Mouse (Mus musculus): ENCODE data around the gene Amd1. TPM values are rescaled to one million over a fixed set of nuclear protein-coding genes. Genes with fewer than 3 reads are reported as not detected.

Amd1 gene
- polyA plus RNA-seq, 1 experiment from 2014 or later = 59.8 TPM

- Histone ChIP-seq H3K4me1 (peaks cover 3% of the 10 kb centered on the region; the same call in 1 of the 2 replicates), H3K27me3 (no peaks in the 10 kb centered on the region), H3K4me2 (no peak overlapping the region), H3K9ac (no peak overlapping the region), H3K27ac (no peak overlapping the region), H3K9me3 (no peaks in the 10 kb centered on the region), H3K4me3 (no peak overlapping the region), H3K36me3 (no peaks in the 10 kb centered on the region)
- WGBS = 80% methylated on average over 6 of the region's 6 CpGs
- no peak for ATAC-seq (ENCODE audit: borderline replicate concordance, extremely low read depth, low FRiP score, low TSS enrichment)
Measured at GRCm38 (mm10) chr10:40262200-40262599, 39.8 kb downstream of the Amd1 start.

DNA sequence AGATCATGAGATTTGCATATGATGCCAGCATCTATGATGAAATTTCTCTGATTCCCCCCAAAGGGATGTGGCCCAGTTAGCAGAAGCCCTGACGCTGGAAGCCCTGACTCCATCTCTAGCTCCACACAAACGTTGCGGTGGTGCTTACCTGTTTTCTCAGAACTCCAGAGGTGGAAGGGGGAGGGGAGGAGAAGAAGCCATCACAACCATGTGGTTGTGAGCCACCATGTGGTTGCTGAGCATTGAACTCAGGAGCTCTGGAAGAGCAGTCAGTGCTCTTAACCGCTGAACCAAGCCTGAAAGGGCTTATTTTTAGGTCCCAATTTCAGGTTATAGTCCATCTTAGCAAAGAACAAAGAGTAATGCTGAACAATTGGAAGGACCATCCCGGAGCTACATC, 41.7 kb downstream of the Amd1 start:
- Histone ChIP-seq H3K4me1 (peaks cover 10% of the 10 kb centered on the region), H3K9ac (no peak overlapping the region), H3K4me2 (no peak overlapping the region), H3K27ac (no peak overlapping the region), H3K27me3 (no peaks in the 10 kb centered on the region), H3K36me3 (no peaks in the 10 kb centered on the region), H3K9me3 (no peaks in the 10 kb centered on the region), H3K4me3 (no peak overlapping the region)
- 47% methylated on average over 5 of the region's 5 CpGs for WGBS
- no peak for ATAC-seq (ENCODE audit: borderline replicate concordance, extremely low read depth, low FRiP score, low TSS enrichment)

DNA sequence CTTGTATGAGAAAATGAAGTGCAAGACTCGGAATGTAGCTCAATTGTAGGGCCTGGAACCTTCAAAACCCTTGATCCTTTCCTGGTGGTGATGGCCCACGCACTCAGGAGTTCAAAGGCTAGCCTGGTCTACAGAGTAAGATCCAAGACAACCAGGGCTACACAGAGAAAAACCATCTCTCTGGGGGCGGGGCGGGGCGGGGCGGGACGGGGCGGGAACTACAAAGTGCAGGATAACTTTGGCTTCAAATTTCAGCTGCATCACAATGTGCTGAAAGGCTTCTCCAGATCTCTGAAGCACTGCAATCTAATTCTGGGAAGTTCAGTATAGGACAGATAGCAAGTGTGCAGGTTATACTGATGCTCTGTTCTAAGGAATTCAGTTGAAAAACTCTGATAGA, 42.4 kb downstream of the Amd1 start:
- no peaks in the 10 kb centered on the region for H3K9me3 ChIP-seq
- no peak for ATAC-seq (ENCODE audit: borderline replicate concordance, extremely low read depth, low FRiP score, low TSS enrichment)
- H3K27ac ChIP-seq = 0 out of 2 replicates have a peak overlapping the region, but pooled peaks have one; percentile 92
- H3K27me3 ChIP-seq = no peaks in the 10 kb centered on the region
- H3K36me3 ChIP-seq = peaks cover 4% of the 10 kb centered on the region; the same call in 1 of the 2 replicates
- no peak overlapping the region for H3K4me3 ChIP-seq
- H3K9ac ChIP-seq = no peak overlapping the region
- peaks cover 10% of the 10 kb centered on the region for H3K4me1 ChIP-seq
- no peak overlapping the region; the same call in 1 of the 2 replicates for H3K4me2 ChIP-seq
- 11% methylated on average over 8 of the region's 8 CpGs for WGBS

- peak overlapping the region; percentile 93; the same call in 1 of the 2 replicates for H3K4me3 ChIP-seq
- no peak for ATAC-seq (ENCODE audit: borderline replicate concordance, extremely low read depth, low FRiP score, low TSS enrichment)
- no peak overlapping the region for H3K9ac ChIP-seq
- no peaks in the 10 kb centered on the region for H3K9me3 ChIP-seq
- H3K27me3 ChIP-seq = no peaks in the 10 kb centered on the region
- peaks cover 8% of the 10 kb centered on the region; the same call in 1 of the 2 replicates for H3K36me3 ChIP-seq
- peak overlapping the region; percentile 73 for H3K4me2 ChIP-seq
- WGBS = 3% methylated on average over 5 of the region's 5 CpGs
- peak overlapping the region; percentile 92 for H3K27ac ChIP-seq
- peaks cover 10% of the 10 kb centered on the region for H3K4me1 ChIP-seq
Measured at GRCm38 (mm10) chr10:40258976-40259375, 43.0 kb downstream of the Amd1 start.

DNA sequence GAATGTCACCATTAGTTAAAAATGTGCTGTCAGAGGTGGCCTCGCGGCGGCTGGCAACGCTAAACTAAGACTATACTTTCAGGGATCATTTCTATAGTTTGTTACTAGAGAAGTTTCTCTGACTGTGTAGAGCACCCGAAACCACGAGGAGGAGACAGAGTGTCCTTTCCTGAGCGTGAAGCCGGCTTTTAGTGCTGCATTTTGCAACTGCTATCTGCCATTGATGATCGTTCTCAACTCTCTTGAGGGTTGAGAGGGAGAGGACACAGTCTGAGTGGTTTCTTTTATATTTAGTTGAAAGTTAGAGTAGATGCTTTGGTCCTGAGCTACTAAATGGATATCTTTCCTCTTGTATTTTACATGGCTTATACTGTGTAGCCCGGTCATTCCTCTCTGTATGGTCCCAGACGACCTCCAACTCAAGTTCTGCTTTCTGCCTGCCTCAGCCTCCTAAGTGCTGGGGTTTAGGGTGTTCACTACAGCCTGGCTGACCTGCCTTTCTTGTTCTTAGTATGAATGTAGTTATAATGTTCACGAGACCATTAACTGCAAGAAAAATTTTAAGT, 43.5 kb downstream of the Amd1 start:
- peaks cover 10% of the 10 kb centered on the region for H3K4me1 ChIP-seq
- no peak overlapping the region for H3K9ac ChIP-seq
- peak overlapping the region; percentile 73 for H3K4me2 ChIP-seq
- H3K27me3 ChIP-seq = no peaks in the 10 kb centered on the region
- no peaks in the 10 kb centered on the region for H3K9me3 ChIP-seq
- WGBS = under 1% methylated on average over 12 of the region's 12 CpGs
- H3K36me3 ChIP-seq = peaks cover 13% of the 10 kb centered on the region
- H3K4me3 ChIP-seq = peak overlapping the region; percentile 93
- H3K27ac ChIP-seq = peak overlapping the region; percentile 92
- peak; percentile 86 for ATAC-seq (ENCODE audit: borderline replicate concordance, extremely low read depth, low FRiP score, low TSS enrichment)

GRCm38 (mm10) chr10:40257414-40258255, 44.4 kb downstream of the Amd1 start, which contains the start of gene Gtf3c6:
Gtf3c6 (minus strand) TSS chr10:40258108.
- under 1% methylated on average over 43 of the region's 43 CpGs for WGBS
- Histone ChIP-seq H3K9ac (peak within 1 kb of the TSS; percentile 94), H3K4me2 (peak within 1 kb of the TSS; percentile 73), H3K4me1 (peaks cover 10% of the 10 kb centered on the region), H3K36me3 (peaks cover 20% of the 10 kb centered on the region), H3K4me3 (peak within 1 kb of the TSS; percentile 93), H3K9me3 (no peaks in the 10 kb centered on the region), H3K27me3 (no peaks in the 10 kb centered on the region), H3K27ac (peak within 1 kb of the TSS; percentile 92)
- ATAC-seq (ENCODE audit: borderline replicate concordance, extremely low read depth, low FRiP score, low TSS enrichment) = peak; percentile 76

DNA sequence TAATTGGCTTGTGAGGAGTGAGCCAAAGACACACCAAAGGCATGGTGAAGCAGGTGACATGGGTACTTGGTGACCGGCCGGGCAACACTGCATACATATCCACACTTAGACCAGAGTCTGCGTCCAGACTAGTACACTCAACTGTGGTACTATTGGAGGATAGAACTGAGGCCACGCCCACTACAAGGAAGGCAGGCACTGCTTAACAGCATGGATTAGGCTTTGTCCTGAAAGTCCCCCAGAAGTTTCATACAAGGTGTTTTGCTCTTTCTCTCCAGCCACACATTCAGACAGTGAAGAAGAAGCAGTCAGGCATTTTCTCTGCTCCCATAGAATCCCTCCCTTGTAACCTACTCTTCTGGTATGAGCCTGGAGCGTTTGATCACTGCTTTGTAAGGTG, 45.3 kb downstream of the Amd1 start:
- Histone ChIP-seq H3K9ac (peak overlapping the region; percentile 94), H3K4me3 (peak overlapping the region; percentile 93), H3K4me2 (peak overlapping the region; percentile 73), H3K9me3 (no peaks in the 10 kb centered on the region), H3K27me3 (no peaks in the 10 kb centered on the region), H3K27ac (peak overlapping the region; percentile 92), H3K36me3 (peaks cover 30% of the 10 kb centered on the region), H3K4me1 (peaks cover 10% of the 10 kb centered on the region)
- ATAC-seq (ENCODE audit: borderline replicate concordance, extremely low read depth, low FRiP score, low TSS enrichment) = peak; percentile 72
- under 1% methylated on average over 5 of the region's 5 CpGs for WGBS

DNA sequence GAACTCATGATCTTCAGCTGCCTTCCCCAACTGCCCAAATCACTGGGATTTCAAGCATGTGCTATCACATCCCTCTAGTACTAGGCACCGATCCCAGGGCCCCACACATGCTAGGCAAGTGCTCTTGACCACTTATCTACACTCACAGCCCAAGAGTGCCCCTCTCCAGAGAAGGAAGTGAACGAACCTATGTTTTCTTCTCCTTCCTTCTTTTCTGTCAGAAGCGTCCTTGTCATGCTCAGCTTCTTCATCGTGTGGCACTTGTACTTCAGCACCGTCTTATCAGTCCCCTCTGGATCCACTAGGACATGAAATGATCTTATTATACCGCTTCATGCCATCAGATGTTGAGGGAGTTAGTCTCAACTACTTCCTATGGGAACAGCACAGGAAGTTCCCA, 51.0 kb downstream of the Amd1 start:
- no peaks in the 10 kb centered on the region for H3K27me3 ChIP-seq
- H3K4me3 ChIP-seq = no peak overlapping the region
- peaks cover 5% of the 10 kb centered on the region; the same call in 1 of the 2 replicates for H3K4me1 ChIP-seq
- no peak overlapping the region for H3K27ac ChIP-seq
- H3K36me3 ChIP-seq = peaks cover 66% of the 10 kb centered on the region
- 66% methylated on average over 6 of the region's 6 CpGs for WGBS
- no peak overlapping the region for H3K9ac ChIP-seq
- no peaks in the 10 kb centered on the region for H3K9me3 ChIP-seq
- no peak overlapping the region for H3K4me2 ChIP-seq
- ATAC-seq (ENCODE audit: borderline replicate concordance, extremely low read depth, low FRiP score, low TSS enrichment) = no peak

DNA sequence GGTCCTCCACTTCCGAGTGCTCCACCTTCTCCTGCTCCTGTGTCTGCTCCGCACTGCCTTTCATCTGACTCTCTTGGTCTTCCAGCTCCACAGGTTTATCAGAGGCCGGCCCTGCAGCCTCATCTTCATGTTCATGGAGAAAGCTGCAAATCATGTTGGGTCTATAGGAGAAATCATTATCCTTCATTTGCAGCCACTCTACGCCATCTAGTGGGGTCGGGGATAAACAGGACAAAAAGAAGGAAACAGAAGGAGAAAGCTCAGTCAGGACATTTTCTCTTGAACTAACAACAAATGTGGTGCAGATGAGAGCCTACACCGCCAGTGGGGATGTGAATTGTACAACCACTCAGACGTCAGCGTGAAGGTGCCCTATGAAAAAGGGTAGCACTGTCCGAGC, 52.4 kb downstream of the Amd1 start:
- Histone ChIP-seq H3K27me3 (no peaks in the 10 kb centered on the region), H3K27ac (no peak overlapping the region), H3K4me1 (peaks cover 9% of the 10 kb centered on the region; the same call in 1 of the 2 replicates), H3K9ac (no peak overlapping the region), H3K9me3 (no peaks in the 10 kb centered on the region), H3K4me3 (no peak overlapping the region), H3K36me3 (peaks cover 62% of the 10 kb centered on the region), H3K4me2 (no peak overlapping the region)
- ATAC-seq (ENCODE audit: borderline replicate concordance, extremely low read depth, low FRiP score, low TSS enrichment) = no peak
- 85% methylated on average over 9 of the region's 9 CpGs for WGBS

DNA sequence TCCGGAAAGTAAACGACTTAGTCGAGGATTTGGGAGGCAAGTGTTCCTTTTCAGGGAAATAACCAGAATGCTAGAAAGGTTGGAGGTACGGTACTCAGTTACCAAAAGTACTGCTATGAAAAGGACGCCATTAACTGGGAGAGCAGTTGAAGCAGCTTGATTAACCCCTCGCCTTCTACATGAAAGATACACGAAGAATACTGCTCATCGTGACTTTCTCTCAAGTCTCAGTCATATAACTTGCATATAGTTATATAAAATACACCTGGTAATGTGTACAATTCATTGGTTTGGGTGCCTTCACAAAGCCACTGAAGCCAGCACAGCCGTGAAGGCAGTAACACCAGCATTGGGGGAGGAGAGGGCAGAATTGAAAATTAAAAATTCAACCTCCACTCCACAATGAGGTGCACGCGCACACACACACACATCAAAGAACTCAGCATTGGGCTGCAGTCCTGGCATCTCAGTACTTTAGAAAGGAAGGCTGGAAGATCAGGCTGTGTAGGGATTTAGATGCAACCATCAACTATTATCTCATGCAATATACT, 54.7 kb downstream of the Amd1 start:
- H3K9me3 ChIP-seq = no peaks in the 10 kb centered on the region
- peak overlapping the region; percentile 61; the same call in 1 of the 2 replicates for H3K9ac ChIP-seq
- peak overlapping the region; percentile 91 for H3K4me3 ChIP-seq
- peaks cover 57% of the 10 kb centered on the region for H3K36me3 ChIP-seq
- H3K27me3 ChIP-seq = no peaks in the 10 kb centered on the region
- H3K27ac ChIP-seq = peak overlapping the region; percentile 77
- peak overlapping the region; percentile 73 for H3K4me2 ChIP-seq
- 0 out of 2 replicates have a peak, but pooled peaks have one; percentile 13 for ATAC-seq (ENCODE audit: borderline replicate concordance, extremely low read depth, low FRiP score, low TSS enrichment)
- peaks cover 9% of the 10 kb centered on the region; the same call in 1 of the 2 replicates for H3K4me1 ChIP-seq
- 31% methylated on average over 11 of the region's 11 CpGs for WGBS

- H3K27ac ChIP-seq = peak within 1 kb of the TSS; percentile 77
- peaks cover 56% of the 10 kb centered on the region for H3K36me3 ChIP-seq
- no peaks in the 10 kb centered on the region for H3K27me3 ChIP-seq
- peaks cover 9% of the 10 kb centered on the region; the same call in 1 of the 2 replicates for H3K4me1 ChIP-seq
- no peaks in the 10 kb centered on the region for H3K9me3 ChIP-seq
- peak within 1 kb of the TSS; percentile 73 for H3K4me2 ChIP-seq
- under 1% methylated on average over 54 of the region's 54 CpGs for WGBS
- H3K9ac ChIP-seq = peak within 1 kb of the TSS; percentile 61
- peak within 1 kb of the TSS; percentile 91 for H3K4me3 ChIP-seq
- peak; percentile 86; the same call in 1 of the 2 replicates for ATAC-seq (ENCODE audit: borderline replicate concordance, extremely low read depth, low FRiP score, low TSS enrichment)
Measured at GRCm38 (mm10) chr10:40246374-40247165, 55.4 kb downstream of the Amd1 start, which contains the start of gene Rpf2. Rpf2 (minus strand) TSS chr10:40247036.

Data from lung, embryonic 15.5 days (tissue).